Mouse (Mus musculus) urinary bladder, postnatal 25 days (tissue): ENCODE results near the gene Lrit2.

ENCODE experiments used
- DNase-seq: peaks from one replicate; pipeline ENCODE4 v3.0.0; 2022; ENCODE audit warnings: low spot score

Lrit2 gene

GRCm38 (mm10) chr14:37067629-37068028 is at the start of gene Lrit2:
TSS of gene Lrit2 (plus strand) at chr14:37067929.
- no peak for DNase-seq

- DNase-seq: no peak
Observed at GRCm38 (mm10) chr14:37027248-37027933, 40.3 kb upstream of the Lrit2 start.

DNA sequence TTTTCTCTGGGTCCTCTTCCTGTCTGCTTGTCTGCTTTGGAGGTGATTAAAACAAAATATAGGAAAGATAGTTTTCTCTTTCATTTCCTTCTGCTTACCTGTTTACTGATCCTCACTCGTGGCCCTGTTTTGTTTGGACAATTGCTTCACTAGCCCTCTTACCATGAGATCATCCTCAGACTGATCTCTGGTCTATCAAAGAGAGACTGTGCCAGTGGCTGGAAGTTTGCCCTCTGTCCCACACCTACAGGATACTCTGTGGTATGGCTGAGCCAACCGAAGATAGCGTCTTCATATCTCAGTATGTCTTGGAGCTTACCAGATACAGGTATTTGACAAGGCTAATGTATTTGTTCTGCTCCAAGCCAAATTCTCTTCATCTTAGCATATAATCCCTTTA is 39.8 kb upstream of the Lrit2 start:
- no peak for DNase-seq

DNA sequence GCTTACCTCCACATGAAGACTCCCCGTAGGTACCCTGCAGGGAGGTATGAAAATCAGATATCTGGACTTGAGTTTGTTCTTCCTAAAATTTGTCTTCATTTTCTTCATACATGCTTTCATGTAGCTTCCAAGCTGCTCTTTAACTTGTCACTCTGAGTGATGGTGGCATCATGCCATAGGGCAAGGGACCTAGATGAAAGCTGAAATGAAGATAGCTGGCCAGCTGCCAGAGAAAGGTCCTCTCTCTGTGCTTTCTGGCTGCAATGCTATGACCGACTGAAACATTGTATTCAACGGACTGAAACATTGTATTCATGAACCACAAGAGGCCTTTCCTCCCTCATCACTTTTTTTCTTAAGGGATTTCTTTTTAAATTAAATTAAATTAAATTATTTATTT is 39.2 kb upstream of the Lrit2 start:
- no peak for DNase-seq

DNA sequence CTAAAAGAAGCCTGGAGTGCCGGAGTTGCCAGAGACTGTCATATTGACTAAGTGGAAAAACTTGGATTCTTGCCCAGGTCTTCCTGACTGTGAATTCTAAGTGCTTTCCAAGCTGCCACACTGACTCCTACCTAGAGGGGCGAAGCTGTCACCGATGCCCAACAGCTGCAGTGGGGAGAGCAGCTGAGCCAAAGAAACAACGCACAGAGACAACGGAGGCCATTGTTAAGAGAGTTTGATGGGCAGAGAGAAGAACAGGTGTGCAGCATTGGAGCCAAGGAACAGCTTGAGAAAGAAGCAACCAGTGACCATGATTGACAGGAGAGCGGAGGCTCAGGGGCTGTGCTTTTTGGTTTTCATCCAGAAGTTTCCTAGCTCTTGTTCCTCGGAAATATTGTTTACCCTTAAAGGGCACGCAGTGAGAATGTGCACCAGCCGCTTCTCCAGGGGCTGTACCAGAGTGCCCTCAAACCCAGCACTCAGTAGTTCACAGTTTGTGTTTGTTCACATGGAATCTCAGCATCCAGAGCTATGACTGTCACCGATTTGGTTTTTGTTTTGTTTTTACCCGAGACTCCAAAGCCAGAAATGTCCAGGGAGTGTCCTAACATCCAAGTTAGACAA is 35.1 kb upstream of the Lrit2 start:
- DNase-seq: no peak

GRCm38 (mm10) chr14:37033241-37033640 is 34.5 kb upstream of the Lrit2 start:
- DNase-seq: peak; percentile 68

GRCm38 (mm10) chr14:37034432-37034831 is 33.3 kb upstream of the Lrit2 start:
- no peak for DNase-seq

DNA sequence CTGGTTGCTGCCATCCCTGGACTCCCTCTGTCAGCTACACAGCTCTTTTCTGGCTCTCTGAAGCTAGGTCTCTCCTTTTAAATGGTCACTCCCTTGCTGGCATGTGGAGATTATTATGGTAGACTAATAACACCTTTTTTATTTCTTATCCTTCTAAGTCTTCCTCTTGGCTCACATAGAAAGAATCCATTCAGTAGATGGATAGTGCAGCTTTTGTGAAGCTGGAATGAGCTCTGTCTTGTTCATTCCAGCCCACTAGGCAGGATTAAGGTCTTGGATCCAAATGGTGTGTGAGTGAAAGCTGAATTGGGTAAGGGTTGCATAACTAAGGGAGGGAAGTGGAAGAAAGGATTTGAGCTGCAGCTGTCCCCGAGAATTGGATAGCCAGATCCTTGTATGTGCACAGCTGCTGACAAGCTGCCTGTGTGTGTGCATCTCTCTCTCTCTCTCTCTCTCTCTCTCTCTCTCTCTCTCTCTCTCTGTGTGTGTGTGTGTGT is 18.8 kb upstream of the Lrit2 start, which contains the start of gene Rgr:
Gene Rgr, minus strand, starts transcription at position 51 of the 497 bp plus-strand sequence.
- no peak for DNase-seq

- no peak for DNase-seq
Observed at GRCm38 (mm10) chr14:37064849-37065248, 2.9 kb upstream of the Lrit2 start.

DNA sequence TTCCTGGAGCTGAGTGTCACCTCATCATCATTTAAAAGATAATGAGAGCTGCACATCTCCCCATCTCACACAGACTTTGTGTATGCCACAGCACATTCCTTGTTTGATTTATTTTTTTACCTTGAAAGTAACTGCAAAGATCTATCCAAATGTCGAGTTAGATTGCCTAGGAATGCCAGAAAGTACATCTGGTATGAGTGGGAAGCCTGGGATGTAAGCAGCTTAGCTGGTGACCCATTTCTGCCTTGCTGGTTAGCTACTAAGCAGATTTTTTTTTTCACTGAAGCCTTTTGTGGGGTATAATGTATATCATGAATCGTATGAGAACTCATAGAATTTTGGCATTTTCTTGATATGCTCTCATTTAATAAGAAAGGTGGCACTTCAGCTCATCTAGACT is 1.1 kb upstream of the Lrit2 start:
- no peak for DNase-seq

DNA sequence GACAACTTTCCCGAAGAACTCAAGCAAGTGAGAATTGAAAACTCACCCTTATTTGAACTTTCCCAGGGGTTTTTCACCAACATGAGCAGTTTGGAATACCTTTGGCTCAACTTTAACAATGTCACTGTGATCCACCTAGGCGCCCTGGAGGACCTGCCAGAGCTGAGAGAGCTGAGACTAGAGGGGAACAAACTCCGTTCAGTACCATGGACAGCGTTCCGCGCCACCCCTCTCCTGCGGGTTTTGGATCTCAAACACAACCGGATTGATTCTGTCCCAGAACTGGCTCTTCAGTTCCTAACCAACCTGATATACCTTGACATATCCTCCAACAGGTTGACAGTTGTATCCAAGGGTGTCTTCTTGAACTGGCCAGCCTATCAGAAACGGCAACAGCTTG is 787 bp downstream of the Lrit2 start:
- peak; percentile 35 for DNase-seq

GRCm38 (mm10) chr14:37080724-37081123 is 13.0 kb downstream of the Lrit2 start:
- DNase-seq: no peak

DNA sequence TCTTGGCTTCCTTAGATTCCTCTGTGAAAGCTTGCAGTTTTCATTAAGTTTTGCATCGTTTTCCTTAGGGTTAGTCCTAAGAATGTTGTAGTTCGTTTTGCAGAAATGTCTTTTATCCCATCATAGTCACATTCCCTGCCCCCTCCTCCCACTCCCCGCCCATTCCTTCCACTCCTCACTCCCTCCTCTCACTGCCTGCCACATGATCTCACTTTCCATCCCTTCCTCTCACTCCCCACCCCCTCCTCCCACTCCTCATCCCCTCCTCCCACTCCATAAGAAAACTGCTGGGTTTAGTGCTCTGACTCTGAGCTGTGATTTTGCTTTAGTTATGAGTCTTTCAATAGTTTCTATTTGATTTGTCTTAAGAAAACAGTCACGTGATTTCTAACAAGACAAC is 16.0 kb downstream of the Lrit2 start:
- no peak for DNase-seq

GRCm38 (mm10) chr14:37094436-37094835 is 26.7 kb downstream of the Lrit2 start:
- no peak for DNase-seq

GRCm38 (mm10) chr14:37095556-37095955 is 27.8 kb downstream of the Lrit2 start:
- no peak for DNase-seq

GRCm38 (mm10) chr14:37097956-37098530 is 30.3 kb downstream of the Lrit2 start, which contains the start of gene Cdhr1:
TSS of gene Cdhr1 (minus strand) at chr14:37098347.
- no peak for DNase-seq

DNA sequence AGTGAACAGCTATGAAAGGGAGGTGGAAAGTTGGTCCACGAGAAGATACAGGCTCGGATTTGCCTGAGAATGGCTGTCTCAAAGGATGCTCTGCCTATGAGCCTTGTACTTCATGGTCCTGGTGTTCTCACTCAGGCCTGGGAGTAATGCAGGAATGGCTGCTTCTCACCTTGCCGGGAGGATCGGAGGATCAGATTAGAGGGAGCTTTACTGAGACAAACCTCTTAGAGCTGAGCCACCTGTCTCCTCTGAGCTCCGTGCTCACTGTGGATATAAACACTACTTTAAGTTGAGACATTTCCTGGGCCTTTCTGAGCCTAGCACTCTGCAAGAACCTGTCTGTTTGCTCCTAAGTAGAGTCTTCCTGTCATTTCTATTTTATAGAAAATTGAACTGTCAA is 33.8 kb downstream of the Lrit2 start:
- no peak for DNase-seq

DNA sequence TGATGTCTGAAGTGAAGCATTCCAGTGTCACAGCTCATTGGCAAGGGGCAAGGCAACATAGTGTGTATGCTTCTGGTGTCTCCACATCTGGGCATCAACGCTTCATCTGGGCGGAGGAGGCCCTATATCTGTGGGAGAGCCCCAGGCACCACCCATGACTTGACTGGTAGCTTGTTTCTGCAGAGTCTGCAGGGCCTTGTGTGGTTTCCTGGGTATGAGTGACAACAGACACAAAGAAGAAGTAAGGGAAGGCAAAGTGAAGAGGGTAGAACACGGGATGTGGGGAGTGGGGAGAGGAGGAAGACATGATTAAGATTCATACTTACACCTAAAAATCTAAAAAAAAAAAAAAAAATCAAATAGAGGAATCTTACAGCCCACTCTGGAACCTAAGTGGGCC is 34.8 kb downstream of the Lrit2 start:
- no peak for DNase-seq

GRCm38 (mm10) chr14:37104747-37105146 is 37.0 kb downstream of the Lrit2 start:
- peak; percentile 32 for DNase-seq

DNA sequence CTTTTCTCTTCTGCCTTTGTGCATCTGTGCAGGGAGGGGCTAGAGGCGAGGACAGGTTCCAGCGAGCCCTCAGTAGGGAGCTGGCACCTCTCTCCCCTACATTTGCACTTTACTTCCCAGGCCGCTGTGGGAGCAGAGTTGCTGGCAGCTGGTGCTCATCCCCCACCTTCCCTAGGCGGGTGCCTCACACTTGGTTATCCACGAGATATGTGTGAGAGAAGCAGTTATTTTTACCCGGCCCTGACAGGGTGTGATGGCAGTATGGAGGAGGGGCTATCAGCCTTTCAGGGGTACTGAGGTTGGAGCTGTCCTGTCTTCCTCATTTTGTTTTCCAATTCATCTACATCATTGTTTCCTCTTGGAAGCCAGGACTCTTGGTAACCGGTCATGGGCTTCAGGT is 38.1 kb downstream of the Lrit2 start:
- no peak for DNase-seq

GRCm38 (mm10) chr14:37109460-37109859 is 41.7 kb downstream of the Lrit2 start:
- no peak for DNase-seq

DNA sequence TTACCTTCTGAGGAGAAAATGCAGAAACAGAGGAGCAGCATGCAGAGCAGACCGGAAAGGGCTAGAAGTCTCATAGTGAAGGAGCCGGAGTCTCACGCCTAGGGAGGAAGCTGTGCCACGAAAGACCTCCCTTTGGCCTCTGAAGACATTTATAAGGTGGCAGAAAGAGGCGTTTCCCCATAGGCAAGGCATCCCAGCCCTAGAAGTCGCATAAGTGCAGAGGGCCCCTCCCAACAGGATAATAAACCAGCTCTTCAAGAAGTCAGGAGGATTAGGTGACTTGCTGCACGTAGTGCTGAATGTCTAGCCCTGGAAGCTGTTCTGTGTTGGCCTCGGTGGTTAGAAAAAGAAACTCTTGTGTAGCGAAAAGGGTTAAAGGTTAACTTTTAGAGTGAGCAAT is 42.2 kb downstream of the Lrit2 start:
- no peak for DNase-seq

DNA sequence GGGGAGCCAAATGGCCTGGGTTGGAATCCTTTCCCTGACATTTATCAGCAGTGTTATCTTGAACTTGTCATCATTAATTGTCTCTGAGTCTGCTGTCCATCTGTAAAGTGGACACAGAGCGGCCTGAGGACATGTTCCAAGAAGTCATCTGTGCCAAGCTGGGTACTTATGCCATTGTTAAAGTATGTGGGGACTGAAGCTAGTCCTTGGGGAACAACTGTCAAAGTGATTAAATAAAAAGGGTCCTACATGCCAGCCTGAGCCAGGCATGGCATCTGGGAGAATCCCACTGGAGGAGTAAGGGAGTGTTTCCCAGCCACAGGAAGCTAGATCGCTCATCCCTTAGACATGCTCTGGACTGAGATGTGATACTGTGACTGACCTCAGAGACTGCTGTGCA is 42.7 kb downstream of the Lrit2 start:
- DNase-seq: no peak
